Mouse (Mus musculus) lung, postnatal 25 days (tissue): ENCODE data around the gene Olfr1224-ps1.
"Not testable (repeated sequence)": the region's sequence is repeated elsewhere in the genome, so short reads cannot be mapped to it uniquely, and the experiment has no call there.

ENCODE experiments used
- DNase-seq: peaks from one replicate; pipeline ENCODE4 v3.0.0; 2022; ENCODE audit warnings: low spot score

The Olfr1224-ps1 gene

GRCm38 (mm10) chr2:89163991-89164390 is at the start of gene Olfr1224-ps1:
Gene Olfr1224-ps1, minus strand, starts transcription at chr2:89164091.
- not testable (repeated sequence) for DNase-seq

GRCm38 (mm10) chr2:89199948-89200347 is 36.1 kb upstream of the Olfr1224-ps1 start, which contains the start of gene Olfr1226:
Gene Olfr1226, minus strand, starts transcription at chr2:89200048.
- no peak for DNase-seq

GRCm38 (mm10) chr2:89196325-89196982 is 32.6 kb upstream of the Olfr1224-ps1 start:
- DNase-seq = no peak

GRCm38 (mm10) chr2:89174569-89174968 is 10.7 kb upstream of the Olfr1224-ps1 start, which contains the start of gene Olfr1225:
Gene Olfr1225, minus strand, starts transcription at chr2:89174669.
- DNase-seq = no peak

- DNase-seq = not testable (repeated sequence)
Observed at GRCm38 (mm10) chr2:89164711-89165110, 820 bp upstream of the Olfr1224-ps1 start.

GRCm38 (mm10) chr2:89151460-89151859 is 12.4 kb downstream of the Olfr1224-ps1 start, which contains the start of gene Olfr1223:
Gene Olfr1223, minus strand, starts transcription at chr2:89151560.
- no peak for DNase-seq

GRCm38 (mm10) chr2:89132954-89133353 is 30.9 kb downstream of the Olfr1224-ps1 start, which contains the start of gene Olfr1222:
Gene Olfr1222, minus strand, starts transcription at chr2:89133054.
- no peak for DNase-seq

- no peak for DNase-seq
Observed at GRCm38 (mm10) chr2:89117183-89117582, 46.7 kb downstream of the Olfr1224-ps1 start, which contains the start of gene Olfr1221. Gene Olfr1221, minus strand, starts transcription at chr2:89117283.

GRCm38 (mm10) chr2:89106735-89107134 is 57.2 kb downstream of the Olfr1224-ps1 start, which contains the start of gene Olfr1220:
Gene Olfr1220, minus strand, starts transcription at chr2:89106835.
- no peak for DNase-seq

- DNase-seq = no peak
Observed at GRCm38 (mm10) chr2:89105651-89106050, 58.2 kb downstream of the Olfr1224-ps1 start.
